Mouse (Mus musculus): ENCODE data around the gene Dcaf10. TPM values are rescaled to one million over a fixed set of nuclear protein-coding genes. Genes with fewer than 3 reads are reported as not detected.

Gene Dcaf10
- polyA plus RNA-seq (2015; fragmentation: Nextera tagmentation; extraction: Ambion mirVana): 10.7 and 12.4 TPM in 2 replicates

DNA sequence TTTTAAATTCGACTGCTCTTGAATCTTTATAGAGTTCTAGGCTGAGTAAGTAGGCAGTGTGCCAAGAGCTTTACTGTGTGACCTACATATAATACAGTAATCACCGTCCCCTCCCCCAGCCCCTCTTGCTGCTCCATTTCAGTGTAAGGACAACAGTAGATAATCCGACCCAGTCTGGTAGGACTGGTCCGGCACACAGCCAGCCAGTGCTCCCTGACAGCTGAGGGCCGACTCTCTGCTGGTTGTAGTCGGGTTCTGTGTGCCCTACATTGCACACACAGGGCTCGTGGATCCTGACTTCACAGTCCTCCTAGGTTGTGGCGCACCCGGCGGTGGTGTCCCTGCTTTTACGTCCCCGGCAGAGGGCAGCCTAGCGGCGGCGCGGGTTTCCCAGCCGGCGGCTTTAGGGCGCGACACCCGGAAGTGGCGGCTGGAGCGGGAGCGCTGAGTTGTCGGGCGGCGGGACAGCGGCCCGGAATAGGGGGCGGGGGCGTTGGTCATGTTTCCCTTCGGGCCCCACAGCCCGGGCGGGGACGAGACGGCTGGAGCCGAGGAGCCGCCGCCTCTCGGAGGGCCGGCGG, at the start of gene Dcaf10:
TSS of gene Dcaf10 (plus strand) at position 433 of the 581 bp plus-strand sequence.
- Histone ChIP-seq H3K9ac (peak within 1 kb of the TSS; percentile 90), H3K4me1 (peaks cover 9% of the 10 kb centered on the region; the same call in 1 of the 2 replicates), H3K9me3 (no peaks in the 10 kb centered on the region), H3K4me3 (replicated peaks) (peak within 1 kb of the TSS; percentile 93), H3K4me2 (peak within 1 kb of the TSS; percentile 70), H3K27ac (peak within 1 kb of the TSS; percentile 98), H3K36me3 (no peaks in the 10 kb centered on the region), H3K27me3 (replicated peaks) (no peaks in the 10 kb centered on the region)
- ATAC-seq (ENCODE audit: insufficient read depth, low FRiP score, low read depth): peak; percentile 93
- under 1% methylated on average over 24 of the region's 42 CpGs for WGBS

DNA sequence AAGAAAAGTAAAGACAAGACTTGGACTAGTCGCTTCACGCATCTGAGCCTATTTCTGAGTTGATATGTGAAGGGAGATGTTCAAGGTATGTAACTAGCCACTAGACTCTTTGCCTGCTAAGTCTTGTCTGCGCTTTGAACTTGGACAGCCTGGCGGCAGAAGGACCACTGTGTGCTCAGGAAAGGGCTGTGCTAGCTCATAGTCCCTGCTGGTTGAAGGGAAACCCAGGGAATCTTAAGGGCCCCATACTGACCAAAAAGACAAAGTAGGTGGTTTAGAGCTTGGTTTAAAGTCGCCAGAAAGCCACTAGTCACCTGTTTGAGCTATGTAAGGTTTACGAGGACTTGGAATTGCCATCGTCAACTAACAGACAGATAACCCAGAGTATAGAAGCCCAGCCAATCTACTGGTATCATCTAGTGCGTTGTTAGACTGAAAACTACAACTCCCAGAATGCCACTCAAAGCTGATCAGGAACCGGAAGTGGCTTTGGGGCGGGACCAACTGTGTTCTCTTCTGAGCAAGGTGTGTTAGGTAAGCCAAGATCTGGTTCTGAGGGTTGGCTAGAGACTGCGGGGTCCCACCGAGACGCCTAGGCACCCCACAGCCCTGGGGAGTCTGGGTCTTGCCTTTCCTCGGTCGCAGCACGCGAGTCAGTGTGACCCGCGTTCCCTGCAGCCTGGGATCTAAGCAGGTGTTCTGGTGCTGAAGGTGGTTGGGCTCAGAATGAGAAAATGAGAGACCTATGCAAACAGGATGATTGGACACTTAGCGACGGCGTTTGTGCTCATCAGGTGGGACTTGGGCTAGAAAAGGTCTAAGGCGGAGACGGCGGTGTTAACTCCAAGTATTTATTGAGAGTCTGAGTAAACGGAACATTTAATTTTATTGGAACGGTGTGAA, 45.0 kb upstream of the Dcaf10 start, which contains the start of gene Trmt10b:
TSS of gene Trmt10b (plus strand) at position 466 of the 903 bp plus-strand sequence.
- Histone ChIP-seq H3K4me1 (0 out of 2 replicates have a peak, but pooled peaks cover 3% of the 10 kb centered on the region), H3K27ac (no peak within 1 kb of the TSS), H3K9ac (peak within 1 kb of the TSS; percentile 43), H3K4me2 (peak within 1 kb of the TSS; percentile 62), H3K4me3 (replicated peaks) (peak within 1 kb of the TSS; percentile 76), H3K9me3 (no peaks in the 10 kb centered on the region), H3K36me3 (peaks cover 7% of the 10 kb centered on the region; the same call in 1 of the 2 replicates), H3K27me3 (replicated peaks) (no peaks in the 10 kb centered on the region)
- ATAC-seq (ENCODE audit: insufficient read depth, low FRiP score, low read depth): peak; percentile 72; the same call in 1 of the 2 replicates
- WGBS: 17% methylated on average over 27 of the region's 27 CpGs

DNA sequence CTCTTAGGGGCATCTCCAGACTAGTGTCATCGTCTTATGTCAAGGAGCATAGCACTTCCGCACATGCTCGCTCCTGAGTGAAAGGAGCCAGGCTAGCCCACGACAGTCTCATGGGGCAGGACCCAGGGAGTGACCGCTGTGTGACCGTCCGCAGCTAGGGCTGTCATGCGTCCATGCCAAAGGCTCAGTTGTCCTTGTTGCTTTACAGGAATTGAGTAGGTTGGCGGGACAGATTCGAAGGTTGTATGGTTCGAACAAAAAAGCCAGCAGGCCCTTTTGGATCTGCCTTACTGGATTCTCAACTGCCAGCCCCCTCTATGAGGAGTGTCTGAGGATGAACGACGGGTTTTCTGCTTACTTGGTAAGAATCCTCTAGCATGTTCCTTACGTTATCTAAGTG, 36.4 kb upstream of the Dcaf10 start:
- H3K36me3 ChIP-seq: peaks cover 16% of the 10 kb centered on the region
- no peaks in the 10 kb centered on the region for H3K9me3 ChIP-seq
- no peak overlapping the region for H3K27ac ChIP-seq
- H3K4me3 ChIP-seq (replicated peaks): no peak overlapping the region
- no peak for ATAC-seq (ENCODE audit: insufficient read depth, low FRiP score, low read depth)
- H3K27me3 ChIP-seq (replicated peaks): no peaks in the 10 kb centered on the region
- WGBS: 97% methylated on average over 14 of the region's 14 CpGs
- no peaks in the 10 kb centered on the region for H3K4me1 ChIP-seq
- no peak overlapping the region for H3K4me2 ChIP-seq
- H3K9ac ChIP-seq: no peak overlapping the region

DNA sequence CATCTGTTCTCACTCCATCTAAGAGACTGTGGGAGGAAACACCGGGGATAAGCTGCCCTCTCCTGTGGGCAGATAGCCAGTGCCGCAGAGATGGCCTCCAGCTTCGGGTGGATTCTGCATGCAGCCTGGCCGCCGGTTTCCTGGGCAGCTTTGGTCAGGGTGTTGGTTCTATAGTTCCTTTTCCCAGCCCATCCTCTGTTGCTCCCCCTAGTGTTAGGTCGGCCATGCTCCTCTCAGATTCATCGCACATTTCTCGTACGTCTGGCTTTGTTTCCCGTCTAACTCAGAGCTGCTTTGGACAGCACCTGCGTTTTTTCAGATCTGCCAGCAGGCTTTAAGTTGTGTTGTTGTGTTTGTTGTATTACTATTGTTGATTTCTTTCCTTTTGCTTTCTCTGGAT, 33.9 kb upstream of the Dcaf10 start:
- ATAC-seq (ENCODE audit: insufficient read depth, low FRiP score, low read depth): no peak
- no peak overlapping the region for H3K4me3 ChIP-seq (replicated peaks)
- H3K4me2 ChIP-seq: no peak overlapping the region
- H3K27me3 ChIP-seq (replicated peaks): no peaks in the 10 kb centered on the region
- no peak overlapping the region for H3K27ac ChIP-seq
- no peaks in the 10 kb centered on the region for H3K4me1 ChIP-seq
- WGBS: 44% methylated on average over 11 of the region's 11 CpGs
- H3K9me3 ChIP-seq: no peaks in the 10 kb centered on the region
- no peak overlapping the region for H3K9ac ChIP-seq
- peaks cover 15% of the 10 kb centered on the region for H3K36me3 ChIP-seq

DNA sequence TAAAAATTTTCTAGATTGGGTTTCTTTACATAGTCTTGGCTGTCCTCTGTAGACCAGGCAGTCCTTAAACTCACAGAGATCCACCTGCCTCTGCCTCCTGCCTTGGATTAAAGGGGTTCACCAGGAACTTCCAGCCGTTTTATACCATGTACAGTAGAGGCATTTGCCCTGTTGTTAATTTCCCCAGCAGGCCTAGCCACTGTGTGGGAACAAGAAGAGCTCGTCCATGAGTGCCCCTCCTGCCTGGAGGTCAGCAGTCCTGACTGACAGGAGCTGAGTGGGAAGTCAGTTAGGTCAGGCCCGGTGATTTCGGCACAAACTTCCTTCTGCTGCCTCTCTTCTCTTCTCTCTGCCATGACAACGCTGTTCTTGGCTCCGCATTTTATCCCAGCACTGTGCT, 33.3 kb upstream of the Dcaf10 start:
- no peaks in the 10 kb centered on the region for H3K27me3 ChIP-seq (replicated peaks)
- H3K36me3 ChIP-seq: peaks cover 15% of the 10 kb centered on the region
- no peaks in the 10 kb centered on the region for H3K9me3 ChIP-seq
- 91% methylated on average over 6 of the region's 6 CpGs for WGBS
- no peak overlapping the region for H3K4me3 ChIP-seq (replicated peaks)
- no peak overlapping the region for H3K9ac ChIP-seq
- no peak overlapping the region for H3K27ac ChIP-seq
- H3K4me2 ChIP-seq: no peak overlapping the region
- no peaks in the 10 kb centered on the region for H3K4me1 ChIP-seq
- no peak for ATAC-seq (ENCODE audit: insufficient read depth, low FRiP score, low read depth)

DNA sequence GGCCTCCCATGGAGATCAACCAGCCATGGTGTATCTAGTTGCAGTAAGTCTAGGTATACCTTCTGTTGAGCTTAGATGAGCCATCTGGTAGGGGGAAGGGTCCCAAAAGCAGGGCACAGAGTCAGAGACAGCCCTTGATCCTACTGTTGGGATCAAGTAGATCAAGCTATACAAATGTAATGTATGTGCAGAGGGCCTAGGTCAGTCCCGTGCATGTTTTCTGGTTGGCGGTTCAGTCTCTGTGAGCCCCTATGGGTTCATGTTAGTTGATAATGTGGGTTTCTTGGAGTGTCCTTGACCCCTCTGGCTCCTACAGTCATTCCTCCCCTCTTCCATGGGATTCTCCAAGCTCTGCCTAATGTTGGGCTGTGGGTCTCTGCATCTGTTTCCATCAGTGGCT, 30.8 kb upstream of the Dcaf10 start:
- Histone ChIP-seq H3K27me3 (replicated peaks) (no peaks in the 10 kb centered on the region), H3K9me3 (no peaks in the 10 kb centered on the region), H3K36me3 (peaks cover 12% of the 10 kb centered on the region), H3K4me3 (replicated peaks) (no peak overlapping the region), H3K4me1 (no peaks in the 10 kb centered on the region), H3K27ac (no peak overlapping the region), H3K9ac (no peak overlapping the region), H3K4me2 (no peak overlapping the region)
- WGBS: 92% methylated on average over 2 of the region's 2 CpGs
- no peak for ATAC-seq (ENCODE audit: insufficient read depth, low FRiP score, low read depth)

DNA sequence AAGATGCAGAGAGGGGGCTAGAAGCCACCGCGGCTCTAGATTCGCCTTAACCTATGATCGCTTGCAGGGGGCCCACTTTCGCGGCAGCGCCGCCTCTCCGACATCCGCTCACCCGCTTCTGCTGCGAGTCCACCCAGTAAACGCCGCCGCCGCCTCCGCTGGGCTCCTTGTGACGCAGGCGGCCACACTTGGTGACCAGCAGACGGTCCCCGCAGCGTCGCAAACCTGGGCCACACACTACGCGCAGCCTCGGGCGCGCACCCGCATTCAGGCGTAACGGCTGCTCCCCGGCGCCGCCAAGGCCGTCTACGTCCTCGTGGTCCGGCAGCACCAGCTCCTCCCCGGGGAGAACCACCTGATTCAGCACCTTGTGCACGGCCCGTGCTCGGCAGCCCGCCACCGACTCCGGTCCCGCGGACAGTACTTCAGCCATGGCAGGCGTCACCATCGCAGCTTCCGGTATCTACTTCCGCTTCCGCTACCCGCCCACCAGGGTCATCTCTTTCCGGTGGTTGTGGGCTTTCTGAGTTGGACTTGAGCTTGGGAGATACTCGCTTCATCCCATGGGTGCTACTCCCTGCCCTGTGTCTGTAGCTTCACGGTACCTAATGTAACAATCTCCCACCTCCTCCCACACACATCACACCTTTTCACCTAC, 21.6 kb upstream of the Dcaf10 start:
- Histone ChIP-seq H3K27me3 (replicated peaks) (no peaks in the 10 kb centered on the region), H3K4me3 (replicated peaks) (peak overlapping the region; percentile 99), H3K36me3 (0 out of 2 replicates have a peak, but pooled peaks cover 5% of the 10 kb centered on the region), H3K9ac (peak overlapping the region; percentile 86), H3K9me3 (no peaks in the 10 kb centered on the region), H3K4me2 (peak overlapping the region; percentile 74), H3K4me1 (peaks cover 8% of the 10 kb centered on the region; the same call in 1 of the 2 replicates), H3K27ac (peak overlapping the region; percentile 84)
- peak; percentile 81 for ATAC-seq (ENCODE audit: insufficient read depth, low FRiP score, low read depth)
- whole genome bisulfite sequencing: under 1% methylated on average over 56 of the region's 56 CpGs

DNA sequence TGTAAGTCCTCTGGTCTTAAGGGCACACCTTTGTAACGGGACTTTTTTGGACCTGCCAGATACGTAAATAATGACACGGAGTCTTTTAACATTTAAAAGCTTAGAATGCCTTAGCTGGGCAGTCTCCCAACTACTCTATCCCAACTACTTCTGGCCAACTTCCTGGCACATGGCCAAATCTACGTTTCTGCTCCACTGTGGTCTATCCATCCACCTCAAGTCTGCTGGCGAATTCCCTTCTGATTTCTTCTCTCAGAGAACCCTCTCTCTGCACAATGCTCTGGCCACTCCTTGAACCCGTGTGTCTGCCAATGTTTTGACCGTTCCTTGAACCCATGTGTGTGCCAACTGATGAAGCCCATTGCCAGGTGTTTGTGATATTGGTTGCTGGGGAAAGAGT, 10.8 kb upstream of the Dcaf10 start:
- Histone ChIP-seq H3K36me3 (no peaks in the 10 kb centered on the region), H3K4me3 (replicated peaks) (no peak overlapping the region), H3K4me1 (no peaks in the 10 kb centered on the region), H3K9ac (no peak overlapping the region), H3K27ac (no peak overlapping the region), H3K9me3 (no peaks in the 10 kb centered on the region), H3K27me3 (replicated peaks) (no peaks in the 10 kb centered on the region), H3K4me2 (no peak overlapping the region)
- WGBS: 61% methylated on average over 7 of the region's 7 CpGs
- ATAC-seq (ENCODE audit: insufficient read depth, low FRiP score, low read depth): no peak

DNA sequence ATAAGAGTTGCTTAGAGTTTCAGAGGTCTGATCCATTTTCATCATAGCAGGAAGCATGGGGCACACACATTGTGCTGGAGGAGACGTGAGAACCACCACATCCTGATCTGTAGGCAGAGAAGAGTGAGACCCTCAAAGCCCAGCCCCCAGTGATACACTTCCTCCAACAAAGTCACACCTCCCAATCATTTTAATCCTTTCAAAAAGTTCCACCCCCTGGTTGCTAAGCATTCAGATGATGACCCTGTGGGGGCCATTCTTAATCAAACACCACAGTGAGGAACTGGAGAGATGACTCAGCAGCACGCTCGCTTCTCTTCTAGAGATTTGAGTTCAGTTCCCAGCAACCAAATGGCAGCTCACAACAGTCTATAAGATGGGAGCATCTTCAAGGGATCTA, 9.4 kb upstream of the Dcaf10 start:
- no peak overlapping the region for H3K4me3 ChIP-seq (replicated peaks)
- H3K9me3 ChIP-seq: no peaks in the 10 kb centered on the region
- H3K27ac ChIP-seq: no peak overlapping the region
- H3K27me3 ChIP-seq (replicated peaks): no peaks in the 10 kb centered on the region
- H3K9ac ChIP-seq: no peak overlapping the region
- WGBS: 62% methylated on average over 3 of the region's 3 CpGs
- H3K4me1 ChIP-seq: no peaks in the 10 kb centered on the region
- no peak for ATAC-seq (ENCODE audit: insufficient read depth, low FRiP score, low read depth)
- H3K4me2 ChIP-seq: no peak overlapping the region
- no peaks in the 10 kb centered on the region for H3K36me3 ChIP-seq

DNA sequence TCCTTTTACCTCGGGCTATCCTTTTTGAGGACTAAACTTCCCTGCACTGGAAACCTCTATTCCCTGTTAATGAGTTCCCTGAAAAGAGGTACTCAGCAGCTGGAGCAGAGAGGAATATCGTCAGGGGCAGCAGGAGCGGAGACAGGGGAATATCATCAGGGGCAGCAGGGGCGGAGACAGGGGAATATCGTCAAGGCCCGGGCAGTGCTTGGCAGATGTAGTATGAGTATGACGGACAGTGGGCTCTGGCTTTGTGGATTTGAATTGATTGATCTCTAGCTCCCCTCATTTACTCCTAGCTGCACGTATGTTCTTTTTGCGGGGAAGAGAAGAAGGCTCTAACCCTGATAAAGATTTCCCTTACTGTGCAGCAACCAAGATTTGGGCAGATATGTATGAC, 675 bp upstream of the Dcaf10 start:
- Histone ChIP-seq H3K9ac (no peak overlapping the region), H3K27me3 (replicated peaks) (no peaks in the 10 kb centered on the region), H3K4me1 (peaks cover 9% of the 10 kb centered on the region; the same call in 1 of the 2 replicates), H3K4me2 (peak overlapping the region; percentile 70), H3K36me3 (no peaks in the 10 kb centered on the region), H3K27ac (peak overlapping the region; percentile 98; the same call in 1 of the 2 replicates), H3K9me3 (no peaks in the 10 kb centered on the region), H3K4me3 (replicated peaks) (peak overlapping the region; percentile 93)
- WGBS: 62% methylated on average over 9 of the region's 9 CpGs
- ATAC-seq (ENCODE audit: insufficient read depth, low FRiP score, low read depth): no peak

DNA sequence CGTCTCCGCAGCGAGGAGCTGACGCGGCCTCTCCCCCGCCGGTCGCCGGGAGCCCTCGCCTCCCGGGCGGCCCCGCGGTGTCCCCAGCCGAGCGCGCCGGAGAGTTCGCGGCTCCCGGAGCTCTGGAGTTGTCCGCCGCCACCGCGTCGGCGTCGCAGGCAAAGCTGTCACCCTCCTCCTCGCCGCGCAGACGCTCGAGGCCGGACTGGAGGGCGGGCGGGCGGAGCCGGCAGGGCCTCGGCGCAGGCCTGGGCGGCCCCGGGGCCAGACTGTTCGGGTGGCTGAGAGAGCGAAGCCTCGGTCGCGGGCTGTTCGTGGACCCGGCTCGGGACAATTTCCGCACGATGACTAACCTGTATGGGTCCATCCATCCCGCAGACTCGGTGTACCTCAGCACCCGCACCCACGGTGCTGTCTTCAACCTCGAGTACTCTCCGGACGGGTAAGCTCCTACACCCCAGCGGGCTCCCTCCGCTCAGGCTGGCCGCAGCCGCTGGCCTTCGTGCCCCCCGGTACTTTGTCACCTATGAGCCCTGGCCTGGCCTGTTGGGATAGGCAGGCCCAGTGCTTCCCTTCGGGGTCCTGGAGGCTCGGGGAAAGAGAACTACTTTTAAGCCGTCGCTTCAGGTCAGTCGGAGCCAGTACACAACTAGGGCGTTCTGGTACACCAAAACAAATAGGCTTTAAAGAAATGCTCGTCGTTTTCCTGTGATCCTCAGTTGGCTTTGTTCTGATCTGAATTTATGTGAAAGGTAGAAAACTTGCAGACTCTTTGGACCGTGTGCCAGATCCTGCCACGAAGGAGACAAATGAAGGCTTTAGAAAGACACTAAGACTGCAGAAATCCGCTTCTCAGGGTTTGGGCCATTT, 620 bp downstream of the Dcaf10 start, which contains the start of gene Exosc3:
TSS of gene Exosc3 (minus strand) at position 447 of the 870 bp plus-strand sequence.
- H3K36me3 ChIP-seq: no peaks in the 10 kb centered on the region
- peak within 1 kb of the TSS; percentile 98 for H3K27ac ChIP-seq
- no peaks in the 10 kb centered on the region for H3K9me3 ChIP-seq
- peak within 1 kb of the TSS; percentile 90 for H3K9ac ChIP-seq
- ATAC-seq (ENCODE audit: insufficient read depth, low FRiP score, low read depth): peak; percentile 89
- peak within 1 kb of the TSS; percentile 93 for H3K4me3 ChIP-seq (replicated peaks)
- H3K4me2 ChIP-seq: peak within 1 kb of the TSS; percentile 70
- peaks cover 9% of the 10 kb centered on the region; the same call in 1 of the 2 replicates for H3K4me1 ChIP-seq
- WGBS: under 1% methylated on average over 72 of the region's 76 CpGs
- no peaks in the 10 kb centered on the region for H3K27me3 ChIP-seq (replicated peaks)
